Mouse (Mus musculus) midbrain, embryonic 12.5 days (tissue): Measurements from ENCODE around the gene 3110040M04Rik. TPM values are rescaled to one million over a fixed set of nuclear protein-coding genes. Genes with fewer than 3 reads are reported as not detected.

ENCODE experiments used
- ATAC-seq: fragments of 200-750 bp; cut with Nextera tagmentation; 2 replicates; pipeline ENCODE4 v1.8.0; 2017; ENCODE audit warnings: low read depth, moderate TSS enrichment, moderate library complexity; ENCODE audit not compliant: low FRiP score
- H3K27ac ChIP-seq: fragments of 300-500 bp; sonication (generic); replicated peaks from 2 replicates; pipeline ENCODE4 v1.5.1; 2016; ENCODE audit warnings: mild to moderate bottlenecking
- H3K27me3 ChIP-seq: fragments of 300-500 bp; sonication (generic); 2 replicates; pipeline ENCODE4 v1.6.1; 2016; ENCODE audit warnings: mild to moderate bottlenecking
- H3K36me3 ChIP-seq: fragments of 300-500 bp; sonication (generic); 2 replicates; pipeline ENCODE4 v1.6.1; 2016
- H3K4me1 ChIP-seq: fragments of 300-500 bp; sonication (generic); 2 replicates; pipeline ENCODE4 v1.6.1; 2016
- H3K4me2 ChIP-seq: fragments of 300-500 bp; sonication (generic); replicated peaks from 2 replicates; pipeline ENCODE4 v1.6.1; 2016; ENCODE audit warnings: mild to moderate bottlenecking, moderate library complexity
- H3K4me3 ChIP-seq: fragments of 300-500 bp; sonication (generic); 2 replicates; pipeline ENCODE4 v1.5.1; 2016; ENCODE audit warnings: mild to moderate bottlenecking
- H3K9ac ChIP-seq: fragments of 300-500 bp; sonication (generic); replicated peaks from 2 replicates; pipeline ENCODE4 v1.6.1; 2016; ENCODE audit warnings: mild to moderate bottlenecking, moderate library complexity
- H3K9me3 ChIP-seq: fragments of 300-500 bp; sonication (generic); 2 replicates; pipeline ENCODE4 v1.6.1; 2016; ENCODE audit warnings: mild to moderate bottlenecking
- WGBS: fragments of 180-500 bp; shearing (Covaris S2); methylation state at CpG from one replicate; pipeline ENCODE4 v1.1.7; 2016; 5-methylcytosine and 5-hydroxymethylcytosine counted together
- polyA plus RNA-seq: library from polyadenylated mRNA; unstranded; fragments of >200 nt; fragmentation: Nextera tagmentation; extraction: Ambion mirVana; gene quantifications from 2 replicates; pipeline ENCODE4 v1.2.1, GENCODE M21; 2016

Gene 3110040M04Rik
- polyA plus RNA-seq, 1 experiment from 2014 or later: not detected

GRCm38 (mm10) chr1:151223377-151223776 is 19.5 kb downstream of the 3110040M04Rik start:
- Histone ChIP-seq H3K27ac (no peak overlapping the region), H3K4me3 (no peak overlapping the region), H3K27me3 (no peaks in the 10 kb centered on the region), H3K4me2 (no peak overlapping the region), H3K9me3 (no peaks in the 10 kb centered on the region), H3K36me3 (no peaks in the 10 kb centered on the region), H3K4me1 (no peaks in the 10 kb centered on the region), H3K9ac (no peak overlapping the region)
- no peak for ATAC-seq
- WGBS: 69% methylated on average over 1 of the region's 1 CpGs

GRCm38 (mm10) chr1:151224536-151224935 is 20.6 kb downstream of the 3110040M04Rik start:
- Histone ChIP-seq H3K27ac (no peak overlapping the region), H3K9ac (no peak overlapping the region), H3K4me1 (no peaks in the 10 kb centered on the region), H3K9me3 (no peaks in the 10 kb centered on the region), H3K27me3 (no peaks in the 10 kb centered on the region), H3K4me3 (no peak overlapping the region), H3K4me2 (no peak overlapping the region), H3K36me3 (no peaks in the 10 kb centered on the region)
- 90% methylated on average over 1 of the region's 1 CpGs for WGBS
- ATAC-seq: no peak

GRCm38 (mm10) chr1:151227506-151227905 is 23.6 kb downstream of the 3110040M04Rik start:
- WGBS: 83% methylated on average over 8 of the region's 8 CpGs
- Histone ChIP-seq H3K27me3 (no peaks in the 10 kb centered on the region), H3K9me3 (no peaks in the 10 kb centered on the region), H3K36me3 (no peaks in the 10 kb centered on the region), H3K9ac (no peak overlapping the region), H3K27ac (no peak overlapping the region), H3K4me3 (no peak overlapping the region), H3K4me2 (no peak overlapping the region), H3K4me1 (no peaks in the 10 kb centered on the region)
- no peak for ATAC-seq

GRCm38 (mm10) chr1:151228320-151228989 is 24.5 kb downstream of the 3110040M04Rik start:
- Histone ChIP-seq H3K4me3 (no peak overlapping the region), H3K27ac (no peak overlapping the region), H3K9ac (no peak overlapping the region), H3K9me3 (no peaks in the 10 kb centered on the region), H3K4me2 (no peak overlapping the region), H3K36me3 (no peaks in the 10 kb centered on the region), H3K27me3 (no peaks in the 10 kb centered on the region), H3K4me1 (no peaks in the 10 kb centered on the region)
- ATAC-seq: no peak
- WGBS: 70% methylated on average over 1 of the region's 1 CpGs

GRCm38 (mm10) chr1:151232346-151232745 is 28.4 kb downstream of the 3110040M04Rik start:
- H3K9me3 ChIP-seq: no peaks in the 10 kb centered on the region
- H3K9ac ChIP-seq: no peak overlapping the region
- H3K27ac ChIP-seq: no peak overlapping the region
- H3K4me2 ChIP-seq: no peak overlapping the region
- 85% methylated on average over 3 of the region's 3 CpGs for WGBS
- peaks cover 13% of the 10 kb centered on the region for H3K4me1 ChIP-seq
- H3K4me3 ChIP-seq: no peak overlapping the region
- H3K36me3 ChIP-seq: no peaks in the 10 kb centered on the region
- no peaks in the 10 kb centered on the region for H3K27me3 ChIP-seq
- ATAC-seq: no peak

GRCm38 (mm10) chr1:151233756-151234155 is 29.8 kb downstream of the 3110040M04Rik start:
- Histone ChIP-seq H3K27me3 (no peaks in the 10 kb centered on the region), H3K9me3 (no peaks in the 10 kb centered on the region), H3K27ac (no peak overlapping the region), H3K9ac (no peak overlapping the region), H3K4me1 (peaks cover 13% of the 10 kb centered on the region), H3K4me3 (no peak overlapping the region), H3K36me3 (no peaks in the 10 kb centered on the region), H3K4me2 (no peak overlapping the region)
- 93% methylated on average over 3 of the region's 3 CpGs for whole genome bisulfite sequencing
- no peak for ATAC-seq

GRCm38 (mm10) chr1:151235574-151235973 is 31.7 kb downstream of the 3110040M04Rik start:
- Histone ChIP-seq H3K36me3 (no peaks in the 10 kb centered on the region), H3K9me3 (no peaks in the 10 kb centered on the region), H3K4me3 (no peak overlapping the region), H3K9ac (no peak overlapping the region), H3K27me3 (no peaks in the 10 kb centered on the region), H3K27ac (no peak overlapping the region), H3K4me2 (no peak overlapping the region), H3K4me1 (peaks cover 13% of the 10 kb centered on the region)
- ATAC-seq: no peak
- 7% methylated on average over 2 of the region's 2 CpGs for WGBS

GRCm38 (mm10) chr1:151236141-151236930 is 32.4 kb downstream of the 3110040M04Rik start:
- Histone ChIP-seq H3K4me1 (peaks cover 13% of the 10 kb centered on the region), H3K36me3 (no peaks in the 10 kb centered on the region), H3K4me2 (no peak overlapping the region), H3K27me3 (no peaks in the 10 kb centered on the region), H3K9ac (no peak overlapping the region), H3K9me3 (no peaks in the 10 kb centered on the region), H3K27ac (no peak overlapping the region), H3K4me3 (no peak overlapping the region)
- WGBS: 80% methylated on average over 13 of the region's 13 CpGs
- no peak for ATAC-seq

GRCm38 (mm10) chr1:151237780-151238179 is 33.9 kb downstream of the 3110040M04Rik start:
- Histone ChIP-seq H3K27me3 (no peaks in the 10 kb centered on the region), H3K27ac (no peak overlapping the region), H3K9ac (no peak overlapping the region), H3K4me3 (no peak overlapping the region), H3K4me2 (no peak overlapping the region), H3K4me1 (peaks cover 13% of the 10 kb centered on the region), H3K36me3 (no peaks in the 10 kb centered on the region), H3K9me3 (no peaks in the 10 kb centered on the region)
- ATAC-seq: no peak
- 91% methylated on average over 3 of the region's 3 CpGs for whole genome bisulfite sequencing

GRCm38 (mm10) chr1:151243332-151243731 is 39.4 kb downstream of the 3110040M04Rik start:
- Histone ChIP-seq H3K27ac (no peak overlapping the region), H3K4me1 (no peaks in the 10 kb centered on the region), H3K27me3 (no peaks in the 10 kb centered on the region), H3K9ac (no peak overlapping the region), H3K36me3 (no peaks in the 10 kb centered on the region), H3K4me2 (no peak overlapping the region), H3K9me3 (no peaks in the 10 kb centered on the region), H3K4me3 (no peak overlapping the region)
- no peak for ATAC-seq
- WGBS: 86% methylated on average over 4 of the region's 4 CpGs

GRCm38 (mm10) chr1:151244013-151244412 is 40.1 kb downstream of the 3110040M04Rik start:
- Histone ChIP-seq H3K27ac (no peak overlapping the region), H3K4me3 (no peak overlapping the region), H3K27me3 (no peaks in the 10 kb centered on the region), H3K9me3 (no peaks in the 10 kb centered on the region), H3K36me3 (no peaks in the 10 kb centered on the region), H3K4me2 (no peak overlapping the region), H3K9ac (no peak overlapping the region), H3K4me1 (no peaks in the 10 kb centered on the region)
- WGBS: 87% methylated on average over 5 of the region's 5 CpGs
- ATAC-seq: no peak

- Histone ChIP-seq H3K36me3 (no peaks in the 10 kb centered on the region), H3K9me3 (no peaks in the 10 kb centered on the region), H3K27ac (no peak overlapping the region), H3K4me1 (no peaks in the 10 kb centered on the region), H3K27me3 (no peaks in the 10 kb centered on the region), H3K4me2 (no peak overlapping the region), H3K4me3 (no peak overlapping the region), H3K9ac (no peak overlapping the region)
- 96% methylated on average over 4 of the region's 4 CpGs for WGBS
- ATAC-seq: no peak
Observed at GRCm38 (mm10) chr1:151244761-151245160, 40.8 kb downstream of the 3110040M04Rik start.
